Mouse (Mus musculus) liver, embryonic 14.5 days (tissue): Measurements from ENCODE around the gene Polr3gl. TPM values are rescaled to one million over a fixed set of nuclear protein-coding genes. Genes with fewer than 3 reads are reported as not detected.

Experiments used
- ATAC-seq: fragments of 200-750 bp; cut with Nextera tagmentation; 2 replicates; pipeline ENCODE4 v1.8.0; 2017; ENCODE audit warnings: moderate number of reproducible peaks, mild to moderate bottlenecking, moderate library complexity; ENCODE audit not compliant: insufficient read depth
- DNase-seq, 3 experiments: peaks; one replicate each; pipeline ENCODE4 v3.0.0-alpha.2; 2012 to 2013; ENCODE audit warnings: low read depth in 3 of 3, low spot score in 3 of 3
- H3K27ac ChIP-seq: fragments of 300-500 bp; sonication (generic); 2 replicates; pipeline ENCODE4 v1.5.1; 2014; ENCODE audit warnings: moderate library complexity, mild to moderate bottlenecking, control low read depth, inconsistent platforms
- H3K27me3 ChIP-seq: fragments of 300-500 bp; sonication (generic); 2 replicates; pipeline ENCODE4 v1.6.1; 2014; ENCODE audit warnings: mild to moderate bottlenecking, low read length, moderate library complexity; ENCODE audit not compliant: control insufficient read depth, insufficient read depth
- H3K36me3 ChIP-seq: fragments of 300-500 bp; sonication (generic); replicated peaks from 2 replicates; pipeline ENCODE4 v1.6.1; 2014; ENCODE audit warnings: low read depth; ENCODE audit not compliant: control insufficient read depth, insufficient read depth
- H3K4me1 ChIP-seq, 2 experiments: fragments of 200-500 bp in 1 of 2; fragments of 300-500 bp in 1 of 2; sonication (generic) in 1 of 2; replicated peaks; 2 replicates each; pipeline ENCODE4 v1.6.1; 2012 to 2014; ENCODE audit warnings: antibody characterized with exemption in 1 of 2, inconsistent platforms in 1 of 2, low read length in 1 of 2; ENCODE audit not compliant: control insufficient read depth in 2 of 2, insufficient read depth in 2 of 2
- H3K4me2 ChIP-seq: fragments of 300-500 bp; sonication (generic); 2 replicates; pipeline ENCODE4 v1.6.1; 2014; ENCODE audit warnings: low read depth, mild to moderate bottlenecking, control low read depth, moderate library complexity
- H3K4me3 ChIP-seq, 2 experiments: fragments of 200-500 bp in 1 of 2; fragments of 300-500 bp in 1 of 2; sonication (generic) in 1 of 2; 2 replicates each; pipeline ENCODE4 v1.5.1; 2012 to 2014; ENCODE audit warnings: low read depth in 2 of 2, low read length in 2 of 2, mild to moderate bottlenecking in 2 of 2, control low read depth in 1 of 2, inconsistent platforms in 1 of 2, moderate library complexity in 1 of 2; ENCODE audit not compliant: insufficient read depth in 1 of 2
- H3K9ac ChIP-seq: fragments of 300-500 bp; sonication (generic); replicated peaks from 2 replicates; pipeline ENCODE4 v1.6.1; 2014; ENCODE audit warnings: mild to moderate bottlenecking, control low read depth, moderate library complexity
- H3K9me3 ChIP-seq: fragments of 300-500 bp; sonication (generic); 2 replicates; pipeline ENCODE4 v1.6.1; 2016; ENCODE audit warnings: low read length, mixed read lengths; ENCODE audit not compliant: control insufficient read depth
- CTCF ChIP-seq: IDR thresholded peaks from 2 replicates; pipeline ENCODE4 v1.5.1; 2016; ENCODE audit warnings: antibody characterized with exemption, low read depth, control low read depth
- EP300 ChIP-seq: IDR thresholded peaks from 2 replicates; pipeline ENCODE4 v1.6.1; 2016; ENCODE audit warnings: antibody characterized with exemption, low read depth
- WGBS: fragments of 180-500 bp; shearing (Covaris S2); extraction: QIAGEN DNeasy Blood & Tissue Kit; methylation state at CpG from one replicate; pipeline ENCODE4 v1.1.7; 2014; ENCODE audit not compliant: insufficient replicate concordance; 5-methylcytosine and 5-hydroxymethylcytosine counted together
- polyA plus RNA-seq, 2 experiments: library from polyadenylated mRNA; depleted of rRNA in 1 of 2; stranded (reverse) in 1 of 2; unstranded in 1 of 2; fragments of >200 nt; fragmentation: Nextera tagmentation in 1 of 2; extraction: Ambion mirVana in 1 of 2; gene quantifications; 2 replicates each; pipeline versions ENCODE4 v1.2.1 to v1.2.3; 2012 to 2014

The Polr3gl gene
- polyA plus RNA-seq, 2 experiments, result 3.0 to 11.8 TPM

DNA sequence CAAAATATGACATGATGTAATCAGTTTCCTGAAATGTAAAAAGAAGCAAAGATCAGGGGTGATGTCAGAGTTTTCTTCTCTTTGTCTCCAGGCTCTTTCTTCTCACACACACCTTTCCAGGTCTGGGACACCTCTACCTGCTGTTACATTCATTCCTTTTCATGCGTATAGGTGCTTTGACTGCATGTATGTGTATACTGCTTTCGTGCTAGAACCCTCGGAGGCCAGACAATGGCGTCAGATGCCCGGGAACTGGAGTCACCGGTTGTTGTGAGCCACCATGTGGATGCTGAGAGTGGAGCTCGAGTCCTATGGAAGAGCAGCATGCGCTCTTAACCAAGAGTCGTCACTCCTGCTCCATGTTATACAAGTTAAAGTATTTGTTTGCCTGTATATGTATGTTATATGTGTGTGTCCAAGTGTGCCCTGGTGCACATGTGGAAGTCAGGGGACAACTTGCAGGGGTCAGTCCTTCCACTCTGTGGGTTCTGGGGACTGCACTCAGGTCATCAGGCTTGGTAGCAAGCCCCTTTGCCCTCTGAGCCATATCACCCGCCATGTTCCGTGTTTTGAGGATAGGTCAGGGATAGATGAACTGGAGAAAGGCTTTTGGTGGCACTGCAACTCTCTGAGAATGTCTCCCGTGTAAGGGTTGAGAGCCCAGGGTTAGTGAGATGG is 15.3 kb downstream of the Polr3gl start:
- TF ChIP-seq EP300 (no peak), CTCF (no peak)
- no peak overlapping the region for H3K4me3 ChIP-seq
- H3K27me3 ChIP-seq, result no peaks in the 10 kb centered on the region
- no peaks in the 10 kb centered on the region for H3K9me3 ChIP-seq
- ATAC-seq (no peak), DNase-seq (no peak)
- 81% methylated on average over 12 of the region's 12 CpGs for WGBS
- H3K4me1 ChIP-seq, result peaks cover 13 to 25% of the 10 kb centered on the region in 2 experiments
- H3K4me2 ChIP-seq, result no peak overlapping the region
- no peak overlapping the region for H3K27ac ChIP-seq
- no peak overlapping the region for H3K9ac ChIP-seq
- no peaks in the 10 kb centered on the region for H3K36me3 ChIP-seq

- Histone ChIP-seq H3K36me3 (no peaks in the 10 kb centered on the region), H3K4me3 (no peak overlapping the region), H3K9me3 (no peaks in the 10 kb centered on the region), H3K9ac (no peak overlapping the region), H3K4me2 (no peak overlapping the region), H3K27me3 (no peaks in the 10 kb centered on the region), H3K4me1 (peaks cover 13 to 25% of the 10 kb centered on the region in 2 experiments), H3K27ac (no peak overlapping the region)
- DNase-seq, result no peak
- WGBS, result 65% methylated on average over 4 of the region's 4 CpGs
- TF ChIP-seq EP300 (no peak), CTCF (no peak)
- no peak for ATAC-seq
Measured at GRCm38 (mm10) chr3:96577566-96577965, 16.4 kb downstream of the Polr3gl start.

- H3K9ac ChIP-seq, result peak within 1 kb of the TSS; percentile 28
- peak within 1 kb of the TSS; percentile 43 to 45 for H3K4me3 ChIP-seq
- peak within 1 kb of the TSS; percentile 65 for H3K4me2 ChIP-seq
- H3K4me1 ChIP-seq, result peaks cover 13 to 26% of the 10 kb centered on the region in 2 experiments
- WGBS, result 14% methylated on average over 17 of the region's 17 CpGs
- TF ChIP-seq CTCF, result peak; percentile 27; the same call in 1 of the 2 replicates
- no peak for TF ChIP-seq EP300
- peak; percentile 86 for ATAC-seq
- no peaks in the 10 kb centered on the region for H3K9me3 ChIP-seq
- DNase-seq, result peak; percentile 68 to 85 (median 70)
- H3K27ac ChIP-seq, result peak within 1 kb of the TSS; percentile 42
- no peaks in the 10 kb centered on the region for H3K36me3 ChIP-seq
- no peaks in the 10 kb centered on the region for H3K27me3 ChIP-seq
Measured at GRCm38 (mm10) chr3:96576690-96577541, 17.1 kb downstream of the Polr3gl start, which contains the start of gene Gm16253. Gm16253 (plus strand) TSS chr3:96576984.

DNA sequence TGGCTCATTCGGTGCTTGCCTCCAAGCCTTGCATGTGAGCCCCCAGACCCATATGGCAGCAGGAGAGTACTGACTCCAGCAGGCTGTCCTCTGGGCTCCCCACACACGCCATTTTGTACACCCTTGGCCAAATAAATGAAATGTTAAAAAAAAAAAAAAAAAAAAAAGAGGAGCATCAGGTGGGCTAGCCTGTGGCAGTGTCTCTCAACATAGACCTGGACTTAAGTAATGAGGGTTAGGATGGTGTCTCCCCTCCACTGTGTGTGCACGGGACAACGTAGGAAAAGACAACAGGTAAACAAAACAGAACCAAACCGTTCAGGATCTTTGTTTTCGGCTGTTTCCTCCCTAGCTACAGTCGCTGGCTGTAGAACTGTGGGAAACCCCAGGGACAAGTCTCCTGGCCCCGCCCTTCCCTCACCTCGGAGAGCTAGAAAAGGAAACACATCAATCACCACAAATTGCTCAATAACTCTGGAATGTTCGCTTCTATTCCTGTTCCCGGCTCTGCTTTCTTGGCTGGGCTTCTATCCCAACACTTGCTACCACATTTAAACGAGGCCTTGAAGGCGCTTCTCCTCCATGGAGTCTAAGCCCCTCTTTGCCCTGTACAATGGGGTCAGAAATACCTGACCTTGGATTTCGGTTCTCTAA is 17.8 kb downstream of the Polr3gl start:
- no peaks in the 10 kb centered on the region for H3K36me3 ChIP-seq
- no peaks in the 10 kb centered on the region for H3K27me3 ChIP-seq
- peak overlapping the region; percentile 43 to 45 for H3K4me3 ChIP-seq
- peak overlapping the region; percentile 65 for H3K4me2 ChIP-seq
- DNase-seq, result no peak
- H3K4me1 ChIP-seq, result peaks cover 13 to 31% of the 10 kb centered on the region in 2 experiments
- 17% methylated on average over 14 of the region's 14 CpGs for WGBS
- no peaks in the 10 kb centered on the region for H3K9me3 ChIP-seq
- H3K9ac ChIP-seq, result peak overlapping the region; percentile 28
- TF ChIP-seq EP300 (no peak), CTCF (no peak)
- no peak overlapping the region for H3K27ac ChIP-seq
- ATAC-seq, result peak; percentile 30; the same call in 1 of the 2 replicates
